9 mouse cellular contexts compared by ENCODE assay signal in the genomic region with DNA sequence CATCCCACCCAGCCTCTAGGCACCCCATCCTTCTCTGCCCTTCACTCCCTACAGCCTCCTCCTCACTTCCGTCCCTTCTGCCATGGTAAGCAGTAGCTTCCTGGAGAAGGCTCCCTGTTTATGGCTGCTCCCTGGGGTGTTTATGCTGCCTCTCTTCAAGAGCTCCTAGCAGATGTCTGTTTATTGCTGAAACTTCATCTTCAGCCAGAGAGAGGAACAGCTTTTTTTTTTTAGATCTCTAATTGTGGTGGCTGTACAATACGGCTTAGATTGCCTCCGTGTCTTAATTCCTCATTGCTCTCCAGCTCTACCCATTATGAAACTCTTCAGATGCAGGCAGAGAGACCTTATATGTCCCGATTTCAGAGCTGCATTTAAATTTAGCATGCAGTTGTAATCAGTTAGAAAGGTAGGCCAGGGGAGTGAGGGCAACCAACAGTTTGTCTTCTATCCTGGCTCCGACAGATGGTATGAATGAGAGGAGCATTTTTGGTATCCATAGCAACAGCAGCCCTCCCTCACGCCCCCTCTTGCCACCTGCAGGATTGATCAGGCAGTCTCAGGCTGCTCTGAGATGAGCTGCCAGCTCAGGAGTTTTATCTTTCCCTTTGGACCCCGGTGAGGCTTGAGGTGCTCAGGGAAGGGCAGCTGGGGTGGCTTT. TPM values are rescaled to one million over a fixed set of nuclear protein-coding genes. Genes with fewer than 3 reads are reported as not detected.
DNase-seq lines count a peak whose midpoint lies in the region; ATAC-seq and TF ChIP-seq lines count a peak whose summit lies in the region.
"Had no signal": no experiment of that assay in that cellular context is flagged by ENCODE, and none has a peak within 500 bp of the region (broad histone marks: within the 10 kb centered on the region; RNA-seq: fewer than 3 reads in every experiment).

No protein-coding gene starts in this region.

- no peaks in the 10 kb centered on the region for H3K36me3 ChIP-seq in neural tube, embryonic 12.5 days
- no peaks in the 10 kb centered on the region for H3K36me3 ChIP-seq in liver, postnatal 0 days (replicated peaks; ENCODE audit: insufficient read depth, low read length)

- 0 out of 2 replicates have a peak overlapping the region, but pooled peaks have one; percentile 14 for H3K4me2 ChIP-seq in neural tube, embryonic 12.5 days (replicated peaks)
- H3K4me2 ChIP-seq in liver, postnatal 0 days (ENCODE audit: low read depth, low read length): no peak overlapping the region

- H3K4me1 ChIP-seq in lung, adult 2 months (ENCODE audit: control insufficient read depth, insufficient read depth, low read length): peaks cover 50% of the 10 kb centered on the region
- H3K4me1 ChIP-seq in neural tube, embryonic 12.5 days: peaks cover 11% of the 10 kb centered on the region
- H3K4me1 ChIP-seq in liver, postnatal 0 days (ENCODE audit: insufficient read depth): 0 out of 2 replicates have a peak, but pooled peaks cover under 1% of the 10 kb centered on the region

- TF ChIP-seq EP300 in liver, postnatal 0 days (IDR thresholded peaks at IDR 0.05; ENCODE audit: low read depth): no peak

- ATAC-seq in neural tube, embryonic 12.5 days (ENCODE audit: low FRiP score, low read depth): 0 out of 2 replicates have a peak, but pooled peaks have one; percentile 29
- no peak for ATAC-seq in megakaryocyte progenitor cell, adult 5-6 weeks (replicated peaks; ENCODE audit: poor library complexity)
- no peak for ATAC-seq in monocyte, adult 5-6 weeks (replicated peaks; ENCODE audit: insufficient number of reproducible peaks, low FRiP score, low TSS enrichment, poor library complexity, severe bottlenecking)
- ATAC-seq in liver, postnatal 0 days: no peak

- peak; percentile 46 to 69 for DNase-seq in lung, adult 18-20 months
- DNase-seq in lung, adult 2 months: no peak
- DNase-seq in frontal cortex, adult 2 months (ENCODE audit: extremely low spot score in 1 of 2, low spot score in 1 of 2): peak; percentile 78 to 86
- DNase-seq in left cerebral cortex, adult 9 months (ENCODE audit: low spot score in 2 of 2): peak; percentile 69 to 88
- DNase-seq in liver, postnatal 0 days: no peak

- 25% methylated on average over 7 of the region's 7 CpGs for WGBS in lung, adult 2 months
- 8% methylated on average over 7 of the region's 7 CpGs for WGBS in neural tube, embryonic 12.5 days
- WGBS in liver, postnatal 0 days (ENCODE audit: insufficient replicate concordance): 54% methylated on average over 7 of the region's 7 CpGs

- no peaks in the 10 kb centered on the region for H3K27me3 ChIP-seq in neural tube, embryonic 12.5 days (replicated peaks)
- no peaks in the 10 kb centered on the region for H3K27me3 ChIP-seq in liver, postnatal 0 days (ENCODE audit: insufficient read depth, low read length)

- H3K9me3 ChIP-seq in neural tube, embryonic 12.5 days: no peaks in the 10 kb centered on the region
- no peaks in the 10 kb centered on the region for H3K9me3 ChIP-seq in liver, postnatal 0 days (ENCODE audit: low read length)

- TF ChIP-seq CTCF in lung, adult 2 months (IDR thresholded peaks at IDR 0.05; ENCODE audit: insufficient read depth, low read length): no peak
- no peak for TF ChIP-seq CTCF in liver, postnatal 0 days (IDR thresholded peaks at IDR 0.05; ENCODE audit: low read depth)

- H3K4me3 ChIP-seq in lung, adult 2 months (replicated peaks; ENCODE audit: extremely low read depth, low read depth, low read length): no peak overlapping the region
- H3K4me3 ChIP-seq in neural tube, embryonic 12.5 days: no peak overlapping the region
- no peak overlapping the region for H3K4me3 ChIP-seq in liver, postnatal 0 days (ENCODE audit: low read depth, low read length)

- H3K27ac ChIP-seq in neural tube, embryonic 12.5 days: no peak overlapping the region
- H3K27ac ChIP-seq in liver, postnatal 0 days (ENCODE audit: low read depth): no peak overlapping the region

- no peak for TF ChIP-seq POLR2A in lung, adult 2 months (IDR thresholded peaks at IDR 0.05; ENCODE audit: borderline replicate concordance, extremely low read depth, low read depth, low read length)

- no peak overlapping the region for H3K9ac ChIP-seq in neural tube, embryonic 12.5 days
- no peak overlapping the region for H3K9ac ChIP-seq in liver, postnatal 0 days (replicated peaks)

RNA-seq across cellular contexts. Expression of a gene that starts 7.8 kb away (rescaled TPM):
- 49.0 and 58.2 TPM in 2 replicates for polyA plus RNA-seq in lung, adult 2 months (2012; rRNA removed)
- 229 and 253 TPM in 2 replicates for polyA plus RNA-seq in frontal cortex, adult 2 months (2012; rRNA removed)
- 1.4 and 2.0 TPM in 2 replicates for polyA plus RNA-seq in neural tube, embryonic 12.5 days (2016; fragmentation: Nextera tagmentation; extraction: Ambion mirVana)
- total RNA-seq in megakaryocyte progenitor cell, adult 5-6 weeks (2015): 0.52 and 0.88 TPM in 2 replicates
- 0.46 and 0.54 TPM in 2 replicates for total RNA-seq in megakaryocyte progenitor cell, adult 5-6 weeks (2017)
- total RNA-seq in monocyte, adult 5-6 weeks (2017): 0.75 to 3.9 TPM (median 1.6 TPM) in 3 replicates
- polyA plus RNA-seq in liver, postnatal 0 days (2015; fragmentation: Nextera tagmentation; extraction: Ambion mirVana): 2.1 and 2.7 TPM in 2 replicates
- total RNA-seq: MEL had no signal

Comparison
In these comparisons a context has a peak if more than half of its experiments do, and no peak if none do; other contexts are left out.
1. DNase-seq: peak in lung, adult 18-20 months (2 of 2), frontal cortex, adult 2 months (2 of 2) and left cerebral cortex, adult 9 months (2 of 2); none in lung, adult 2 months (single experiment) and liver, postnatal 0 days (single experiment).
2. RNA of a gene that starts 7.8 kb away (polyA plus RNA-seq): 229 to 253 TPM in frontal cortex, adult 2 months and 49.0 to 58.2 TPM in lung, adult 2 months; 2.1 to 2.7 TPM in liver, postnatal 0 days and 1.4 to 2.0 TPM in neural tube, embryonic 12.5 days; every median in the first group is over 10 times any median in the second.